Mouse (Mus musculus) CD4-positive, CD25-positive, alpha-beta regulatory T cell, adult 2 months (primary cell): Measurements from ENCODE around the gene Lrch3.
"Not testable (repeated sequence)": the region's sequence is repeated elsewhere in the genome, so short reads cannot be mapped to it uniquely, and the experiment has no call there.

Source experiments
- DNase-seq: peaks from one replicate; pipeline ENCODE4 v3.0.0-alpha.2; 2012; ENCODE audit warnings: low read depth, low spot score

The Lrch3 gene

DNA sequence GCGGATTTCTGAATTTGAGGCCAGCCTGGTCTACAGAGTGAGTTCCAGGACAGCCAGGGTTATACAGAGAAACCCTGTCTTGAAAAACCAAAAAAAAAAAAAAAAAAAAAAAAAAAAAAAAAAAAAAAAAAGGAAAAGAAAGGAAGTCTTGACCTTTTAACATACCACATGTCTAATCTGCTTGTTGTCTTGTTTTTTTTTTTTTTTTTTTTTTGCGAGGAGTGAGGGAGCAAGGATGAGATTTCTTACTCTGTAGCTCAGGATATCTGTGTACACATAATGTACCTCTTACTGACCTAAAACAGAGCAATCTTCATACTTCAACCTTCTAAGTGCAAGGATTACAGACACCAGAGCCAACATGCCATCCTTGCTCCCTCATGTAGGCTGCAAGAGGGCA is 141.0 kb downstream of the Lrch3 start:
- DNase-seq: not testable (repeated sequence)

DNA sequence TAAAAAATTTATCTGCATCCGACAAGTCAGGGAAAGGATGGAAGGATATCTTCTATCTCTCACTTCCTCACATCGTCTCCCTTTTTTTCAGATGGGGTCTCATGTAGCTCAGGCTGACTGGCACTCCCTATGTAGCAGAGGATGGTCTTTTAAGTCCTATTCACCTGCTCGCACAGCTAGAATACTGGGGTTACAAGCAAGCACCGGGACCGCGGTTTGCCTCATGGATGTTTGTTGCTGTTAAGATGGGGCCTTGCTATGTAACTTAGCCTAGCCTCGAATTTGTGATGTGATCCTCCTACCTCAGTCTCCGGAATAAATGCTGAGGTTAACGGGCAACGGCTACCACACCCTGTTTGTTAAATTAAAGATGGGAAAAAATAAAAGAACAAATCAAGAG is 141.8 kb downstream of the Lrch3 start:
- DNase-seq: no peak

DNA sequence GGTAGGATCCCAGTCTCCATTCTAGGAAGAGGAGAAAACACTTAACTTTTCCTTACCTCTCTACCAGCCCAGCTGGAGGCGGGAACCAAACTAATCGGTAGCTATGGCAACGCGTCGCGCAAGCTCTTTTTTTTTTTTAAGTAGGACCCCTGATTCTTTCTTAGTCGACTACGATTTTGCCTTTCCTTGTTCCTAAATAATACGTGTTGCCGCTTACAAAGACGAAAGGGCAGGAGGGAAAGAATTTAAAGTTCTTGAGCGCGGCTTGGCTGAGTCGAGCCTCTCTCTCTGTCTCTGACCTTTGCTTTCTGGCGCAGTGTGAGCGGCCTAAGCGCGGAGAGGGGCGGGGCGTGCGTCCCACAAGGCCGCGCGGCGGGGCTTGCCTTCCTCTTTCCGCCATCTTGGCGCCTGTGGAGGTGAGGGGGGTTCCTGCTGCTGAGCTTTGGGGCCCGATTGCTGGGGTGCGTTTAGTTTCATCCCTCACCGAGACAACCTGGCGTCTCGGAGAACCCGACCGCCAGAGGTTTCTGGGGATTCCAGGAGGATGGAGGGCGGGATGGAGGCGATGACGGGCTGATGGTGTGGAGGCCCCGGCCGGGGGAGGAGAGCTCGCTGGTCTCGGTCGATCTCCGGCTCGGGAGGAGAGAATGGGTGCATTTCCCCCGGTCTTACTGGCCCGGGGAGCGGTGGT is 142.3 kb downstream of the Lrch3 start, which contains the start of the genes Iqcg and Rpl35a:
Gene Iqcg (minus strand): TSS at position 124 of the 691 bp plus-strand sequence.
Gene Rpl35a (plus strand): TSS at position 359 of the 691 bp plus-strand sequence.
- peak; percentile 94 for DNase-seq

DNA sequence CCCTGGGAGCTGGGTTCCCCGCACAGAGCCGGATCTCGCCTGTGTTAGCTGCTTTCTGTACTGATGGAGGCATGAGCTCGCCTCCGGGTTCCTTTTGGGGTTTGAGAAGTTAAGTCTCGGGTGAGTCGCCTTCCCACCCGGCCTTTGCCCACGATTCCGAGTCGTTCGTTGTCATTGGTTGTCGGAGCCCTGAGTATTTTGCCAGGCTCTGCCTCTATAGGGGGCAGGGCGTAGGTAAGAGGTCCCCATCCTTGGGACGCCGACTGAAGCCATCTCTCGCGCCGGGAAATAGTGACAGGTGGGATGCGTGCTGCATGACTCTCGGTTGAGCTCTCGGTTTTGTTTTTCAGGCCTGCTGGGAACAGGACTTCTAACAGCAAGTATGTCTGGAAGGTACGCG is 142.9 kb downstream of the Lrch3 start:
- no peak for DNase-seq

DNA sequence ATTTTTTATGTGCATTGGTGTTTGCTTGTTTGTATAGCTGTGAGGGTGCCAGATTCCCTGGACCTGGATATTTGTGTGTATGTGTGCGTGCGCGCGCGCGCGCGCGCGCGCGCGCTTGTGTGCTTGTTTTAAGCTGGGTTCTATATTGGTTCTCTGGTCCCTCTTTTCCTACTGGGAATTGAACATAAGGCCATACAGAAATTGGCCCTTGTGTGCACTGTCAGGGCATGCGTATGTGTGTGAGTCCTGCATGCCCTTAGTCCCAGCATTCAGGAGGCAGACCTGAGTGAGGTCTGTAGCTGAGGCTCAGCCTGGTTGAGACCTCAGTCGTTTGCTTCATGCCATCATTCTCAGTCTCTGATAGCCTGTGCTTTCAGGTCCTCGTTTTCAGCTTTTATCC is 144.1 kb downstream of the Lrch3 start:
- DNase-seq: no peak

DNA sequence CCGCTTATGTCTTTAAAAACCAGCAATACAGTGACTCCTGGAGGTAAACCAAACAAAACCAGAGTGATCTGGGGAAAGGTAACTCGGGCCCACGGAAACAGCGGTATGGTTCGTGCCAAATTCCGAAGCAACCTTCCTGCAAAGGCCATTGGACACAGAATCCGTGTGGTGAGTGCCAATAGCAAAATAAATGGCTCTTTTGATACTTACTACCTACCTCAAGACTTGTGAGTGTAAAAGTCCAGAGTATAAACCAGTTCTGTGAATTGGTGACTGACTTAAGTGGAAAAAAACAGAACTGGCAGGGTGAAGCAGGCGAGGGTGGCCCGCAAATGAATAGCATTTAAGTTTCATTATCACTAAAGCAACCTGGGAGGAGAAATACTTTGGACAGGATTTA is 144.8 kb downstream of the Lrch3 start:
- not testable (repeated sequence) for DNase-seq

DNA sequence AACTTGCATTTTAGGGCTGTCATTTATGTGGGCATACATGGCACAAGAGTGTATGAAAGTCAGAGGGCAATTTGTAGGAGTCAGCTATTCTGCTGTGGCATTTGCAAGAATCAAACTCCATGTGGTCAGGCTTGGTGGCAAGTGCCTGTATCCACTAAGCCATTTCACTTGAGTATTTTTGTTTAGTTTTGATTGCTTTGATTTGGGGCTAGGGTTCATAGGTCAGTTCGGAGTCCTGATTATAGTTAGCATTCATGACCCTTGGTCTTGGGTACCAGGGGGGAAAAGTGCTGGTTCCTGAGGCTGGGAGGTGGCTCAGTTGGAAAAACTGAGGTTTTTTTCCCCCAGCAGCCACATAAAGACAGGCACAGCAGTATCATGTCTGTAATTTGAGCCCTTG is 145.6 kb downstream of the Lrch3 start:
- no peak for DNase-seq

DNA sequence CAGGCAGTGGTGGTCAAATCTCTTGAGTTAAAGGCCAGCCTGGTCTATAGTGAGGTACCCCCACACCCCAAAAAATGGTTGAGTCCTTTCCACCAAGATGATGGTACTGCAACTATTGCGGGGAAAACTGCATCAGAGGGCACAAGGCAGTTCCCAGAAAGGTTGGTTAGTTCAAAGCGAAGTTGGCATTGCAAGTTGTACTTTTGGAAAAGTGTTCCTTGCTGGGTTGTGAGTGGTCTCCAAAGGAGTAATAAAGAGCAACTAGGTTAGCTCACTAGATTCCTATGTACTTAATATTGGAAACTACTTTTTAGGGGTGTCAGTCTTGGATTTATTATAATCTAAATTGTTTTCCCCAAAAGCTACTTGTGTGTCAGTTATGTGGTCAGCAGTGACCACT is 147.0 kb downstream of the Lrch3 start:
- no peak for DNase-seq

DNA sequence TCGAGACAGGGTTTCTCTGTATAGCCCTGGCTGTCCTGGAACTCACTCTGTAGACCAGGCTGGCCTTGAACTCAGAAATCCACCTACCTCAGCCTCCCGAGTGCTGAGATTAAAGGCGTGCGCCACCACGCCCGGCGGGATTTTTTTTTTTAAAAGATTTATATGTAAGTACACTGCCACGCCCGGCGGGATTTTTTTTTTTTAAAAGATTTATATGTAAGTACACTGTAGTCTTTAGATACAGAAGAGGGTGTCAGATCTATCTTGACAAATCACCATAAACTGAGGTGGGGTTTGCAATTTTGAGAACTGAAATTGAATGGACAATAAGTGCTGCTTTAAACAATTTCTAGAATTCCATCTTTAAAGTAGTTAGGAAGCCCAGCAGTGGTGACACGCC is 147.5 kb downstream of the Lrch3 start:
- no peak for DNase-seq

DNA sequence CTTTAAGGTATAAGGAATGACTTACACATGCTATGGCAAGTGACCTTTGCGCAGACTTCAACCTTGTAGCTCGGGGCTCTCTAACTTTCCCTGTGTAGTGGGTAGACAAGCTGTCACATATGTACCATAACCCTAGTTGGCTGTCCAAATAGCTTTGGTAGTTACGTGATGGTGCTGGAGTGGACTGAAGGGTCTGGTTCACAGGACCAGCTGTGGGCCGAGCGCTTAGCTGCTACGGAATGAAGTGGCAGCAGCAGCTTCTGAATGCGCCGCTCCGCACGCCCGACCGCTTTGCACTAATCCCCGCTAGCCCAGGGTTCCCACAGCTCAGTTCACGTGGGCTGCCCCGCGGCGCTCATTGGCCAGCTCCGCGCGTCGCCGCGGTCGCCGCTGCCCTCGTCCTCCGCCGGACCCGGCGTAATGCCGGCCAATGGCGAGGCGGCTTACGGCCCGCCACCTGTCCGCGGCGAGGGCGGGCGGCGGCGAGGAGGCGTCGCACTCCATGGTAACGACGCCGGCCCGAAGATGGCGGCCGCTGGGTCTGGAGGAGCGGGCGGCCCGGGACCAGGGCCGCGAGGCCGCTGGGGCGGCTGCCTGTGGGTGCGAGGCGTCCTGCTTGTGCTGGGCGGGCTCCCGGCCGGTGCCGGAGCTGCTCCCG is 148.3 kb downstream of the Lrch3 start, which contains the start of gene Lmln:
Gene Lmln (plus strand): TSS at position 498 of the 658 bp plus-strand sequence.
- DNase-seq: peak; percentile 81

DNA sequence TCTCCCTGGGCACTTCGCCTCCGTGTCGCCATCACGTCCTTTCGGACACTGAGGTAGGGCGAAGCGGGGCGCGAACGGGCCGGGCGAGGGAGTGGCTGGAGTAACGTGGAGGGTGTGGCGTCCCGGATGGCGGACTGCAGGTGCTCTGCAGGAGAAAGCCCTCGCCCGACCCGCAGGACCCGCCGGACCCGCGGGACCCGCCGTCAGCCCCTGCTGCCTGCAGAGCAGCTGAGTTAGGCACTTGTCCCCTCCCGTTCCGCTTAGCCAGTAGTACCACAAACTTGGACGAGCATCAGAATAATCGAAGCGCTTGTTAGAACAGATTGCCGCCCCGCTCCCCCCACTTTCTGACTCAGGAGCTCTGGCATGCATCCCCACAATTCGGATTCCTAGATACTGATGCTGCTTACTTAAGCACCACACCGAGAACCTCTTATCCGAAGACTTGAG is 148.8 kb downstream of the Lrch3 start:
- DNase-seq: no peak

DNA sequence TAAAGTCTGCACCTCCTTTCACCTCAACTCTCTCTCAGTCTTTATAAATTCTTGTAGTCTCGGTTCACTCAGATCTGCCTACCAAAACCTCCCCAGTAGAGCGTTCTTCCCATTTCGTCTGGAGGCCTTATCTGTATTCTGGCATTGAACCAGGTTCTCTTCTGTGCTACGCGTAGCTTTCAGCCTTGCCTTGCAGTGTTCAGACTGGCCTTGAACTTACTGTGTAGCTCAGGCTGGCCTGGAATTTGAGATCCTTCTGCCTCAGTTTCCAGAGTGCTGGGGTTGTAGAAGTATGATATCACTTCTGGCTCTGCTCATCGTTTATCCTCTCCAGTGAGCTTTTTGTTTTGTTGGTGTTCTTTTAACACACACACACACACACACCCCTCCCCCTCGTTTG is 149.4 kb downstream of the Lrch3 start:
- DNase-seq: no peak

DNA sequence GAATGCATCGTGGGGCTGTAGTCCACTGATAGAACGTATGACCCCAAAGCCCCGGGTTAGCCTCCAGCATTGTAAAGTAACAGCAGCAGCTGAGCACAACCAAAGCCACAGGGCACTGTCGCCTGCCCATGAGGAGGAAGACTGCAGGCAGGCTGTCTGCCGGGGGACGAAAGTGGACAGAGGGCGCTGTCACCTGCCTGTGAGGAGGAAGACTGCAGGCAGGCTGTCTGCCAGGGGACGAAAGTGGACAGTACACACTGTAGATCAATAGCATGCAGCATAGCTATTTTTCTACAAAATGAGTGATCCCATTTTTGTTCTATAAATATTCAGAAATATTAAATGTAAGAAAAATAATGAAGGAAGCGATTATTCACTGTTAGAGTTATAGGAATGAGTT is 150.7 kb downstream of the Lrch3 start:
- DNase-seq: no peak
